Mouse (Mus musculus): ENCODE results near the gene Ckm. TPM values are rescaled to one million over a fixed set of nuclear protein-coding genes. Genes with fewer than 3 reads are reported as not detected.

Ckm gene
- polyA plus RNA-seq (2015; fragmentation: Illumina TruSeq; extraction: RNeasy Lipid Tissue Mini Kit (QIAGEN cat#74804); ENCODE audit: insufficient read depth, low replicate concordance): not detected

DNA sequence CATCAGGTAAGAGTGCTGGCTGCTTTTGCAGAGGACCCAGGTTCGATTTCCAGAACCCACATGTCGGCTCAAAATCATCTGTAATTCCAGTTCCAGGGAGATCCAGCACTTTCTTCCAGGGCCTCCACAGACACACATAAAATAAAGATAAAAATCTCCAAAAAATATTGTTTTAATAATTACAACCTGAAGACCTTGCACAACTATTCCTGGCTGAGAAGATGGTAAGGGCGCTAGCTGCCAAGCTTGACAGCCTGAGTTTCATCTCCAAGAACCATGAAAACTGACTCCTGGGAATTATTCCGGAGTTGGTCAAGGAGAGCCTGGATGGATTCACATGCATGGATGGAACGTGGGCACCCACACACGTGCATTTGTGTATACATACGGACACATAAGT is at the start of gene Ckm:
Gene Ckm (plus strand): TSS at position 301 of the 400 bp plus-strand sequence.

DNA sequence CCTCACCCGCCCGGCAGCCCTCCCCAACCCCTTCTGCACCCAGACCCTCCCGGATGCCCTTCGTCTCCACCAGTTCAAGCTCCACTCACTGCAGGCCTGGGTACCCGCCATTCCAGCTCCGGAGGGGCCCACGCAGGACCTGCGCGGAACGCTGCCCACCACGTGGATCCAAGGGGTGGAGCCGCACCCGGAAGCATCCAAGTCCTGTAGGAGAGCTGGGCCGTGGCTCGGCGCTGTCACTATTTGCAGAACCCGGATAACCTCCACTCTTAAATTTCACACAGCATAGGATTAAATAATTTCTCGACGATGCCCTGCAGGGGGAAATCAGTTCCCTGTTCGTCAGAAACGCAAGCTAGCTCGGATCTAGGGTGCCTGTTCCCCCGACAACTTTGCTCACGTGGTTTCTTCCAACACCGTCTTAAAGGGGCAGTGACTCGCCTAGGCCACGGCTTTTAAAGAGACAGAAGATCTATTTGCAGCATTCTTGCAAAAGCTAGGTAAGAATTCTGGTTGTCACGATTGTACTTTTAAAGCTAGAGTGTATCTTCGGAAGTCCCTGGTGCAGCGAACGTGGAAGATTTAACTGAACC is 45.2 kb upstream of the Ckm start, which contains the start of the genes Cd3eap and Ppp1r13l:
Gene Cd3eap (minus strand): TSS at position 185 of the 593 bp plus-strand sequence.
Gene Ppp1r13l (plus strand): TSS at position 451 of the 593 bp plus-strand sequence.

DNA sequence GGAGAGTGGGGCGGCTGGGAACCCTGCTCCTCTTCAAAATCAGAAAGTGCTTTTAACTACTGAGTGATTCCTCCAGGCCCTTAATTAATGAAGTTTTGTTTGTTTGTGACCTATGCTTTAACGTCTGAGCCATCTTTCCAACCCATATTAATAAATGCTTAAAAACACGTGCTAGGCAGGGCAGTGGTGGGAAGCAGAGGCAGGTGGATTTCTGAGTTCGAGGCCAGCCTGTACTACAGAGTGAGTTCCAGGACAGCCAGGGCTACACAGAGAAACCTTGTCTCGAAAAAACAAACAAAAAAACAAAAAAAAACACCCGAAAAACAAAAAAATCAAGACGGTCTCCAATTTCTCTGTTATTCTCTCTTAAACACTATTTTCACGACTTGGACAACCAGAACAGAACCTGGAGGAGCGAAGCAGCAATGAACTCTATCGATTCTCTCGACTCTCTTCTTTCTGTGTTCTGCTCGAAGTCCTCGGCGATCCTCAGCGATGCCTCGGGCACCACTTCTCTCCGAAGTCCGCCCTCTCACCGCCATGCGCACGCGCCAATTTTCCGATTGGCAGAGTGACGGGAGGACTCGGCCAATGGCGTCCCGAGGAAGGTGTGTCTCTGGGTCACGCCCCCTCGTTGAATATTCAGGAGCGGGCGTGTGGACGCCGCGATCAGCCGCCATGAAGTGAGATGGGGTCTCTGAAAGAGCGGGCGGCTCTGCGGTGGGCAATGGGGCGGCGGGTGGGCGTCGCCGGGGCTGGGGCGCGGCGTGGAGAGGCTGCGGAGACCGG is 23.0 kb upstream of the Ckm start, which contains the start of gene Ercc2:
Gene Ercc2 (plus strand): TSS at position 634 of the 789 bp plus-strand sequence.

DNA sequence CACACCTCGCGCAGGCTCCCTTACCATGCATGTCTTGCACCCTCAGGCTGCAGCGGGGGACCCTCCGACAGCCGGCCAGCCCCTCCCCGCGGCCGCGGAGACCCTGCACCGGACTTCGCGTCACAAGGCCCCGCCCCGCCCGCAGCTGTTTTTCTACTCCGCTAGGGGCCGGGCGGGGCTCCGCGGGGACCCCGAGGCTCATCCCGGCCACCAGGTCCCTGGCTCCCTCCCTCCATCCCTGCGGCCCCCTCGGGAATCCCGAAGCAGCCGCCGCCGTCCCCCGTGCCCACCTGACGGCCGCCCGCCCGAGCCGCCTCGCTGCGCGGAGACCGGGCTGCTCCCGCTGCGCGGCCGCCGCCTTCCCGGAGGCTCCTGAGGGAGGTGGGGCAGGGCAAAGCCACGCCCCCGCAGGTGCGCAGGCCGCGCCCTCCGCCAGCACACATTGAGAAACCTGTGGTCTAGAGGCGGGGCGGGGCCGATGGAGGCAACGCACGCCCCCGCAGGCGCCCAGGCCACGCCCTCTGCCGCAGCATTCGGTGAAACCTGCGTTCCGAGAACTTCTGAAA is 762 bp upstream of the Ckm start, which contains the start of gene Klc3:
Gene Klc3 (minus strand): TSS at position 374 of the 566 bp plus-strand sequence.

DNA sequence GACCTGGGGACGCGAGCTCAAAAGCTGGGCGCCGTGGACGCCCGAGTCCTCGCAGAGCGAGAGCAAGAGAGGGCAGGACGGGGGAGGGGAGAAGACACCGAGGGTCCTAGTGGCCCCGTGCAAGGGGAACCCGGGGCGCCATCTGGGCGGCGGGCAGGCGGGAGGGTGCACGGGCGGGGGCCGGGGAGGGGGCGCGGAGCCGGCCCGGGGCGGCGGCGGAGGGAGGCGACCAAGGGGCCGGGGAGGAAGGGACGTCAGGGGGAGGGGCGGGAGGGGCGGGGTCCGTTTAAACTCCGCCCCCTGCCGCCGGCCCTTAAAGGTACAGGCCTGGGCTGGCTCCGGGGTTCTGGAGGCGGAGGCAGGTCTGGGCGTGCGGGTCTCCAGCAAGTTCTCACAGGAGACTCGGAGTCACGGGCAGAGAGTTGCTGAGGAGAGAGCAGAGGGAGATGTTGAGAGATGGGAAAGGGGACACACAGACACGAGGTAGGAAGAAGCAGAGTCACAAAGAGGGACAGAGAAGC is 54.1 kb downstream of the Ckm start, which contains the start of gene Mark4:
Gene Mark4 (minus strand): TSS at position 231 of the 521 bp plus-strand sequence.

DNA sequence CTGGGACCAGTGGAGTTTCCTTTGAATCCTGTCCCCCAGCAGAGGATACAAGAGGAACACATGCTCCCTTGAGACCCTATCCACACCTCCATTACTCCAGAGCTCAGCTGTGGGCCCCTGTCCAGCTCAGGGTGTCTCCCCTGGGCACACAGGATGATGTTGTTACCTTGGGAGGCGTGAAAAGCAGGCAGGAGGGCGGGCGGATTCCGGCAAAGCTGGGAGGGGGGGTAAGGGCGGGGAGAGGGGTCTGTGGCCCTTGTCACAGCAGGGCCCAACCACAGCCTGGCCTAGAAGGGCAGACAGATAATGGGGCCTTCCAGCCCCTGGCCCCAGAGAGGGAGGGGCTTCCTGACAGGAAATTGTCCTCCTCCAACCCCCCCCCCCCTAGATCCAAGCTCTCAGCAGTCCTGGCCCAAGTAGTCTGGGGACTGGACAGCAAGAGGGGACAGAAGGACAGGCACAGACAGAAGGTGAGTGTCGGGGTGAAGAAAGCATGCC is 58.4 kb downstream of the Ckm start, which contains the start of gene Exoc3l2:
Gene Exoc3l2 (plus strand): TSS at position 448 of the 498 bp plus-strand sequence.

Other genes with a start within 250 kb of the Ckm start
- gene Gipr, start 238.6 kb upstream of the Ckm start, polyA plus RNA-seq (2015; fragmentation: Illumina TruSeq; extraction: RNeasy Lipid Tissue Mini Kit (QIAGEN cat#74804); ENCODE audit: insufficient read depth, low replicate concordance): not detected
- 6.2 TPM for gene Eml2, start 228.4 kb upstream of the Ckm start, polyA plus RNA-seq (2015; fragmentation: Illumina TruSeq; extraction: RNeasy Lipid Tissue Mini Kit (QIAGEN cat#74804); ENCODE audit: insufficient read depth, low replicate concordance)
- gene Gpr4, start 192.2 kb upstream of the Ckm start, polyA plus RNA-seq (2015; fragmentation: Illumina TruSeq; extraction: RNeasy Lipid Tissue Mini Kit (QIAGEN cat#74804); ENCODE audit: insufficient read depth, low replicate concordance): 4.4 TPM
- gene Opa3, start 176.4 kb upstream of the Ckm start, polyA plus RNA-seq (2015; fragmentation: Illumina TruSeq; extraction: RNeasy Lipid Tissue Mini Kit (QIAGEN cat#74804); ENCODE audit: insufficient read depth, low replicate concordance): 17.4 TPM
- 295 TPM for gene Vasp, start 133.0 kb upstream of the Ckm start, polyA plus RNA-seq (2015; fragmentation: Illumina TruSeq; extraction: RNeasy Lipid Tissue Mini Kit (QIAGEN cat#74804); ENCODE audit: insufficient read depth, low replicate concordance)
- gene Ppm1n, start 124.7 kb upstream of the Ckm start, polyA plus RNA-seq (2015; fragmentation: Illumina TruSeq; extraction: RNeasy Lipid Tissue Mini Kit (QIAGEN cat#74804); ENCODE audit: insufficient read depth, low replicate concordance): 1.3 TPM
- gene Rtn2, start 122.2 kb upstream of the Ckm start, polyA plus RNA-seq (2015; fragmentation: Illumina TruSeq; extraction: RNeasy Lipid Tissue Mini Kit (QIAGEN cat#74804); ENCODE audit: insufficient read depth, low replicate concordance): 1.8 TPM
- 1.4 TPM for gene Fosb, start 94.7 kb upstream of the Ckm start, polyA plus RNA-seq (2015; fragmentation: Illumina TruSeq; extraction: RNeasy Lipid Tissue Mini Kit (QIAGEN cat#74804); ENCODE audit: insufficient read depth, low replicate concordance)
- 15.9 TPM for gene Ercc1, start 60.0 kb upstream of the Ckm start, polyA plus RNA-seq (2015; fragmentation: Illumina TruSeq; extraction: RNeasy Lipid Tissue Mini Kit (QIAGEN cat#74804); ENCODE audit: insufficient read depth, low replicate concordance)
- gene Cd3eap, start 45.3 kb upstream of the Ckm start, polyA plus RNA-seq (2015; fragmentation: Illumina TruSeq; extraction: RNeasy Lipid Tissue Mini Kit (QIAGEN cat#74804); ENCODE audit: insufficient read depth, low replicate concordance): 7.3 TPM
- gene Ppp1r13l, start 45.0 kb upstream of the Ckm start, polyA plus RNA-seq (2015; fragmentation: Illumina TruSeq; extraction: RNeasy Lipid Tissue Mini Kit (QIAGEN cat#74804); ENCODE audit: insufficient read depth, low replicate concordance): 0.11 TPM
- 21.4 TPM for gene Ercc2, start 22.8 kb upstream of the Ckm start, polyA plus RNA-seq (2015; fragmentation: Illumina TruSeq; extraction: RNeasy Lipid Tissue Mini Kit (QIAGEN cat#74804); ENCODE audit: insufficient read depth, low replicate concordance)
- not detected for gene Klc3, start 672 bp upstream of the Ckm start, polyA plus RNA-seq (2015; fragmentation: Illumina TruSeq; extraction: RNeasy Lipid Tissue Mini Kit (QIAGEN cat#74804); ENCODE audit: insufficient read depth, low replicate concordance)
- 9.6 TPM for gene Mark4, start 54.0 kb downstream of the Ckm start, polyA plus RNA-seq (2015; fragmentation: Illumina TruSeq; extraction: RNeasy Lipid Tissue Mini Kit (QIAGEN cat#74804); ENCODE audit: insufficient read depth, low replicate concordance)
- 2.4 TPM for gene Exoc3l2, start 58.6 kb downstream of the Ckm start, polyA plus RNA-seq (2015; fragmentation: Illumina TruSeq; extraction: RNeasy Lipid Tissue Mini Kit (QIAGEN cat#74804); ENCODE audit: insufficient read depth, low replicate concordance)
- 8.9 TPM for gene Bloc1s3, start 103.6 kb downstream of the Ckm start, polyA plus RNA-seq (2015; fragmentation: Illumina TruSeq; extraction: RNeasy Lipid Tissue Mini Kit (QIAGEN cat#74804); ENCODE audit: insufficient read depth, low replicate concordance)
- gene Trappc6a, start 103.6 kb downstream of the Ckm start, polyA plus RNA-seq (2015; fragmentation: Illumina TruSeq; extraction: RNeasy Lipid Tissue Mini Kit (QIAGEN cat#74804); ENCODE audit: insufficient read depth, low replicate concordance): 4.6 TPM
- gene Nkpd1, start 113.1 kb downstream of the Ckm start, polyA plus RNA-seq (2015; fragmentation: Illumina TruSeq; extraction: RNeasy Lipid Tissue Mini Kit (QIAGEN cat#74804); ENCODE audit: insufficient read depth, low replicate concordance): 0.26 TPM
- gene Ppp1r37, start 158.3 kb downstream of the Ckm start, polyA plus RNA-seq (2015; fragmentation: Illumina TruSeq; extraction: RNeasy Lipid Tissue Mini Kit (QIAGEN cat#74804); ENCODE audit: insufficient read depth, low replicate concordance): 6.9 TPM
- 2.5 TPM for gene Zfp296, start 172.5 kb downstream of the Ckm start, polyA plus RNA-seq (2015; fragmentation: Illumina TruSeq; extraction: RNeasy Lipid Tissue Mini Kit (QIAGEN cat#74804); ENCODE audit: insufficient read depth, low replicate concordance)
- 77.3 TPM for gene Gemin7, start 172.8 kb downstream of the Ckm start, polyA plus RNA-seq (2015; fragmentation: Illumina TruSeq; extraction: RNeasy Lipid Tissue Mini Kit (QIAGEN cat#74804); ENCODE audit: insufficient read depth, low replicate concordance)
- gene Clasrp, start 199.7 kb downstream of the Ckm start, polyA plus RNA-seq (2015; fragmentation: Illumina TruSeq; extraction: RNeasy Lipid Tissue Mini Kit (QIAGEN cat#74804); ENCODE audit: insufficient read depth, low replicate concordance): 39.0 TPM
- 33.2 TPM for gene Relb, start 224.7 kb downstream of the Ckm start, polyA plus RNA-seq (2015; fragmentation: Illumina TruSeq; extraction: RNeasy Lipid Tissue Mini Kit (QIAGEN cat#74804); ENCODE audit: insufficient read depth, low replicate concordance)

All from spleen, adult 10 weeks (tissue).